Mouse (Mus musculus) forebrain, embryonic 11.5 days (tissue): ENCODE measurements around the gene Kif20b. TPM values are rescaled to one million over a fixed set of nuclear protein-coding genes. Genes with fewer than 3 reads are reported as not detected.
A peak's percentile ranks its signal among the peaks of the same experiment; 100 is the strongest.

ENCODE experiments used
- ATAC-seq: fragments of 200-750 bp; cut with Nextera tagmentation; replicated peaks from 2 replicates; pipeline ENCODE4 v1.8.0; 2017; ENCODE audit warnings: moderate TSS enrichment; ENCODE audit not compliant: low FRiP score
- DNase-seq: peaks from one replicate; pipeline ENCODE4 v3.0.0-alpha.2; 2017; ENCODE audit warnings: low spot score
- H3K27ac ChIP-seq: fragments of 300-500 bp; sonication (generic); 2 replicates; pipeline ENCODE4 v1.5.1; 2014; ENCODE audit warnings: low read depth, low read length
- H3K27me3 ChIP-seq: fragments of 300-500 bp; sonication (generic); 2 replicates; pipeline ENCODE4 v1.6.1; 2014; ENCODE audit warnings: mild to moderate bottlenecking, low read length, mixed read lengths; ENCODE audit not compliant: control insufficient read depth, insufficient read depth
- H3K36me3 ChIP-seq: fragments of 300-500 bp; sonication (generic); 2 replicates; pipeline ENCODE4 v1.6.1; 2014; ENCODE audit warnings: mild to moderate bottlenecking, low read length, moderate library complexity, mixed read lengths; ENCODE audit not compliant: control insufficient read depth, insufficient read depth
- H3K4me1 ChIP-seq: fragments of 300-500 bp; sonication (generic); replicated peaks from 2 replicates; pipeline ENCODE4 v1.6.1; 2014; ENCODE audit warnings: low read length, mixed read lengths; ENCODE audit not compliant: control insufficient read depth, insufficient read depth
- H3K4me2 ChIP-seq: fragments of 300-500 bp; sonication (generic); 2 replicates; pipeline ENCODE4 v1.6.1; 2014; ENCODE audit warnings: low read depth, mild to moderate bottlenecking, low read length, moderate library complexity, mixed read lengths; ENCODE audit not compliant: severe bottlenecking
- H3K4me3 ChIP-seq: fragments of 300-500 bp; sonication (generic); 2 replicates; pipeline ENCODE4 v1.5.1; 2014; ENCODE audit warnings: low read depth, low read length
- H3K9ac ChIP-seq: fragments of 300-500 bp; sonication (generic); 2 replicates; pipeline ENCODE4 v1.6.1; 2014; ENCODE audit warnings: low read length
- H3K9me3 ChIP-seq: fragments of 300-500 bp; sonication (generic); 2 replicates; pipeline ENCODE4 v1.6.1; 2016; ENCODE audit warnings: low read length, mixed read lengths; ENCODE audit not compliant: control insufficient read depth
- WGBS: fragments of 180-500 bp; shearing (Covaris S2); extraction: QIAGEN DNeasy Blood & Tissue Kit; methylation state at CpG from one replicate; pipeline ENCODE4 v1.1.7; 2014; 5-methylcytosine and 5-hydroxymethylcytosine counted together
- polyA plus RNA-seq: library from polyadenylated mRNA; unstranded; fragments of >200 nt; fragmentation: Nextera tagmentation; extraction: Ambion mirVana; gene quantifications from 2 replicates; pipeline ENCODE4 v1.2.1, GENCODE M21; 2014

Kif20b gene
- 78.8 and 83.6 TPM in 2 replicates for polyA plus RNA-seq

DNA sequence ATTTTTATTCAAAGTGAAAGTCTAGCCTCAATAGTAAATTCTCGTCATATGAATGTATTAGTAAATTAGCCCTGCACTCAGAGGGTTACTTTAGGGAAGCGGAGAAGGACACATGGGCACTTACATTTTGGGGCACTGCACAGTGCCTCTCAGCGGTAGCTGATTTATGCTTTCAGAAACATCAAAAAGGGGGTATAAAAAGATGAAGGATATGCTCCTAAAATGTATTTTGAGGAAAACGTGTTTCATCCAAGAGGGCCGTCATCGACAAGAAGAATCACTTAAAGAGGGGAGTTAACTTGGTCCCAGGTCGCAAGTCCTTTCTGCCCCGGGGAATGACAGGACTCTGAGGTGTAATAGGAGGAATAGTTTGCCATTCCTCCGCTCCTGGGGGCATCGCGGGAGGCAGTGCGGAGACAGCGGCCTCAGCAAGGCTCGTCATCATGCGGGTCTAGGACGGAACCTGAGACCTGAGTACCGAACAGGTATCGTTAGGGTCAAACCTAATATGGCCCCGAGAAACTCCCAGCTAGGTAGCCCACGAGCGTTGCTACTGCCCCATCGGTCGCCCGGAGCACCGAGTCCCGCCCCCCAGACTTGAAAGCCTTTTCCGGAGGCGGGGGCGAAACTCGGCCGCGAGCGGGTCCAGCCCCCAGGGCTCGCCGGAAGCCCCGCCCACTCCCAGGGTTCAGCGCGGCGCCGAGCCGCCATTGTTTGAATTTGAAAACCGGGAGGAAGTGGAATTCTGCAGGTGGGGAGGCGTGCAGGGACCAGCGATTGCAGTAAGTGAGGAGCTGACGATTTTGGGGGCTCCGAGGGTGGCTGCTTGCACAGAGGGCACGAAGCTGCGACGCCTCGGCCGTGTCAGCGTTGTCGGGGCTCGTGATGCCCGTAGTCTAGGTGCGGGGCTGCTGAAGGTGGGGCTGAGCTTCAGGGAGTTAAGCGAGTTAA lies at the start of gene Kif20b:
TSS of gene Kif20b (plus strand) at position 710 of the 951 bp plus-strand sequence.
- no peaks in the 10 kb centered on the region for H3K9me3 ChIP-seq
- ATAC-seq: peak; percentile 94
- H3K4me2 ChIP-seq: peak within 1 kb of the TSS; percentile 52
- H3K4me1 ChIP-seq: no peaks in the 10 kb centered on the region
- no peaks in the 10 kb centered on the region; the same call in 1 of the 2 replicates for H3K36me3 ChIP-seq
- peak; percentile 97 for DNase-seq
- peak within 1 kb of the TSS; percentile 65; the same call in 1 of the 2 replicates for H3K27ac ChIP-seq
- H3K27me3 ChIP-seq: no peaks in the 10 kb centered on the region
- peak within 1 kb of the TSS; percentile 70 for H3K4me3 ChIP-seq
- peak within 1 kb of the TSS; percentile 70 for H3K9ac ChIP-seq
- WGBS: under 1% methylated on average over 57 of the region's 57 CpGs

DNA sequence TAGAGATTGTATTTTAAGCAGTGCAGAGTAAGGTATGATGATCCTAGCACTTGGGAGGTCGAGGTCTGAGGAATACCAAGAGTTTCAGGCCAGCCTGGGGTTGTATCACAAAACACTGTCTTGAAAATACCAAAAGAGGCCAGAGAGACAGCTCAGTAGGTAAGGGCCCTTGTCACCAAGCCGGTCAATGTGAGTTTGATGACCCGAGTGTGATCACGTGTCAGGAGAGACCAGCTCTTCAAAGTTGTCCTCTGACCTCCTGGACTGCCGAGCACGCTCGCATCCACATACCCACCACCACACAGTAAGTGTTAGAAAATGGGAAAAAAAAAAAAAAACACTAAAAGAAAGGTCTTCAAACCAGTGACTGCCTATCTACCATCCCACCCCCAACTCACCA lies 45.5 kb upstream of the Kif20b start:
- H3K9me3 ChIP-seq: no peaks in the 10 kb centered on the region
- H3K27me3 ChIP-seq: no peaks in the 10 kb centered on the region
- H3K4me2 ChIP-seq: no peak overlapping the region
- H3K4me1 ChIP-seq: 0 out of 2 replicates have a peak, but pooled peaks cover 1% of the 10 kb centered on the region
- no peaks in the 10 kb centered on the region for H3K36me3 ChIP-seq
- no peak for DNase-seq
- H3K27ac ChIP-seq: no peak overlapping the region
- no peak for ATAC-seq
- H3K4me3 ChIP-seq: no peak overlapping the region
- WGBS: 80% methylated on average over 7 of the region's 7 CpGs
- no peak overlapping the region for H3K9ac ChIP-seq

DNA sequence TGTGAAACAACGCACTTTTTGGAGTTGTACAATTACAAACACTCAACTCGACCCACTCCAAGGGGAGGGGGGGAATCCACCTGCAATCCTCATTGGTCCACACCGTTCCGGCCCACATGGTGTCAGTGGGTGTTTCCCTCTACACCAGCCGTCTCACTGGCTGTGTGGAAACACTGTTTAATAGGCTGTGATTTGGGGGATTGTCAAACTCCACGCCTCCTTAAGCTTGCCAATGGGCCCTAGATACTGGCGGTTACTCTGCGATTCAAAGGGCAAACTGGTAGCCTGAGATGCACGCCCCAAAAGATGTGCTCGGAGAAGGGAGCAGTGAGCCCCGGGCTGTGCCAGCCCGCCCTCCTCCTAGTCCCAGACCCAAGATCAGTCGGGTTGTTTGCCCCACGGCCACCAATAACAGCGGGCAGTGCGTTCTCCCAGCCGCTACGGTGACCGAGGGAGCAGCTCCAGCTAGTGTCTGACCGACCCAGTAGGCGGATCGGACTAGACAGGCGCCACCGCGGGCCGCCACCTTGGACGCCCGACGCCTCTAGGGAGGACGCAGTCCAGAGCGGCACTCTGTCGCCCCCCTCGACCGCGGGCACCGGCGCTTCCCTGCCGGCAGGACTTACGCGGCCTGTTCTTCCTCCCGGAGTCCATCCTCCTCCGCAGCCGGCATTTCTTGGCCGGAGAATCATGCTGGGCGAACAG lies 44.1 kb upstream of the Kif20b start:
- H3K4me3 ChIP-seq: peak overlapping the region; percentile 87
- peak; percentile 88 for DNase-seq
- WGBS: 0% methylated on average over 41 of the region's 45 CpGs

DNA sequence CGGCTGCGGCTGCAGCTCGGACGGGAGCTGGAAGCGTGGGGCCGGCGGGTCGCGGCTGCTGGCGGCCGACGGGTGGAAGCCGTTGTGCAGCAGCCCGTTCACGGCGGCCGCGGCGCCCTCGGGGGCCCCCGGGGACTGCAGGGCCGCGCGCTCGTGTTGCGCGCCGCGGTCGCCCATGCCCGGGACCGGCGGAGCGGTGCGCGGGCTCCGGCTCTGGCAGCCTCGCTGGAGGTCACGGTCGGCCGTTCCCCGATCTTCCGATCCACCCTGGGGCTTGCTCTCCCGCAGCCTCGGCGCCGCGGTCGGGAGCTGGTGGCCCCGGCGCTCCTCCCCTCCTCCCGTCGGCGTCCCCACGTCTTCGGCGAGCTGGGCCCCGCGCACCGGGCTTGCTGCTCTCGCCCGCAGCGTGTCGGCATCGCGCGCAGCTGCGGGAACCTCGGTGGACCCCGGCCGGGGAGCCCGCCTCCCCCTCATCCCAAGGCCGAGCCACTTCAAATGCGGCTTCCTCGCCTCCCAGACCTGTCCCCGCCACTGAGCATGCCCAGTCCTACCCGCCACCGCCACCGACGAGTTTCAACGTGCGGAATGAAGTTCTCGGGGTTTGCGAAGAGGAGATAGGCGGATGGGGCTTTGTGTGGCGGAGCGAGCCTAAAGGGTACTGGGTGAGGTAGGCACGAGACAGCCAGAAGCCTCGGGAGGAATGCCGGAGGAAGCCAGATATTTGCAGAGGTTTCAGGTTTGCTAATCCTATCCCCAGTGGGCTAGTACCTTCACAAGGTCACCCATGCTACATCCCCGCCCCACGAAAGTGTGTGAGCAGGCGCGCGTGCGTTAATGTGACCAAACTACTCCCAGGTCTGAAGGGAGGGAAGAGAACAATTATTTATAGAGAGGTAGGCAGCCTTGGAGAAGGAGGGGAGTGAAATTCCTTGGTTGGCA lies 43.3 kb upstream of the Kif20b start, which contains the start of gene Pank1:
TSS of gene Pank1 (minus strand) at position 853 of the 939 bp plus-strand sequence.
- Histone ChIP-seq H3K36me3 (no peaks in the 10 kb centered on the region), H3K4me2 (peak within 1 kb of the TSS; percentile 56), H3K9me3 (no peaks in the 10 kb centered on the region), H3K9ac (peak within 1 kb of the TSS; percentile 96), H3K27ac (peak within 1 kb of the TSS; percentile 98), H3K27me3 (no peaks in the 10 kb centered on the region), H3K4me3 (peak within 1 kb of the TSS; percentile 87), H3K4me1 (0 out of 2 replicates have a peak, but pooled peaks cover 1% of the 10 kb centered on the region)
- ATAC-seq (peak; percentile 74), DNase-seq (peak; percentile 87)
- under 1% methylated on average over 87 of the region's 96 CpGs for WGBS

More for the DNA sequence above, 44.1 kb upstream of the Kif20b start:
- H3K27ac ChIP-seq: peak overlapping the region; percentile 98
- H3K9me3 ChIP-seq: no peaks in the 10 kb centered on the region
- H3K9ac ChIP-seq: peak overlapping the region; percentile 96
- no peaks in the 10 kb centered on the region for H3K36me3 ChIP-seq
- H3K4me1 ChIP-seq: 0 out of 2 replicates have a peak, but pooled peaks cover 1% of the 10 kb centered on the region
- no peaks in the 10 kb centered on the region for H3K27me3 ChIP-seq
- H3K4me2 ChIP-seq: peak overlapping the region; percentile 56
- ATAC-seq: peak; percentile 97

DNA sequence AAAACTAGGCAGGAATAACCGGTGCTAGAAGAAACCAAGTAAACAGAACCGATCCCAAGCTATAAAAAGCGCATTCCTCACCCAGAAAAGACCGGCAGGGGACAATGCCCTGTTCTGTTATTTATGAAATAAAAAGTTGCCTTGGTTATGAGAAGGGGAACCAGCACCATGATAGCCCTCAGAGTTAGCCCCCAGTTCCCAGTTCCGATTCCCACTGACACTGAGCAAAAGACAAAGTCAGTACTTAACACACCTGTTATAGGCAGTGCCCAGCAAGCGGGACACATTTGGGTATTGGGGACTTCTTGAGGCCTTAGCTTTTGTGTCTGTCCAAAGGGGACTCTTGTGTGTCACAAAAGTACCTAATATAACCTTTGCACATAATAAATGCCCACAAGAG lies 42.5 kb upstream of the Kif20b start:
- DNase-seq (no peak), ATAC-seq (no peak)
- Histone ChIP-seq H3K4me1 (0 out of 2 replicates have a peak, but pooled peaks cover 1% of the 10 kb centered on the region), H3K9me3 (no peaks in the 10 kb centered on the region), H3K4me2 (peak overlapping the region; percentile 56), H3K4me3 (peak overlapping the region; percentile 87), H3K9ac (peak overlapping the region; percentile 96), H3K36me3 (no peaks in the 10 kb centered on the region), H3K27me3 (no peaks in the 10 kb centered on the region), H3K27ac (peak overlapping the region; percentile 98; the same call in 1 of the 2 replicates)
- 28% methylated on average over 6 of the region's 6 CpGs for WGBS

DNA sequence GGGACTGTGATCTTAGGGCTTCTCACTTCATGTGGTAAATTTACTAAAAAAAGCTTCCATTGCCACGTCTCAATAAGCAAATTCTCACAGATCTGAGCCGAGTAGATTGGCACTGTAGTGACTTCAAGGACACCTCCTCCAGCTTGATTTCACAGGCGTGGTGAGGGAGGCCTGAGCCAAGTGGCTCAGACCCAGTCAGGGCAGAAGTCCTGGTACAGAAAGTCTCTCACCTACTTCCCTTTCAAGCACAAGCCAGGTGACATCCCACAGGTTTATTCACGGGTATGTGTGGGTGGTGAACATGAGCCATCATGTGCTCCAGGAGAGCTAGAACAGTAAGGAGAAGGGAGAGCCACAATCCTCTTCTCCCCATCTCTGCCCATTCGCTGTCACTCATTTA lies 41.0 kb upstream of the Kif20b start:
- Histone ChIP-seq H3K4me1 (0 out of 2 replicates have a peak, but pooled peaks cover 1% of the 10 kb centered on the region), H3K9me3 (no peaks in the 10 kb centered on the region), H3K4me3 (no peak overlapping the region), H3K27ac (no peak overlapping the region), H3K27me3 (no peaks in the 10 kb centered on the region), H3K9ac (no peak overlapping the region), H3K4me2 (no peak overlapping the region), H3K36me3 (no peaks in the 10 kb centered on the region)
- whole genome bisulfite sequencing: 83% methylated on average over 5 of the region's 5 CpGs
- no peak for ATAC-seq
- DNase-seq: no peak

DNA sequence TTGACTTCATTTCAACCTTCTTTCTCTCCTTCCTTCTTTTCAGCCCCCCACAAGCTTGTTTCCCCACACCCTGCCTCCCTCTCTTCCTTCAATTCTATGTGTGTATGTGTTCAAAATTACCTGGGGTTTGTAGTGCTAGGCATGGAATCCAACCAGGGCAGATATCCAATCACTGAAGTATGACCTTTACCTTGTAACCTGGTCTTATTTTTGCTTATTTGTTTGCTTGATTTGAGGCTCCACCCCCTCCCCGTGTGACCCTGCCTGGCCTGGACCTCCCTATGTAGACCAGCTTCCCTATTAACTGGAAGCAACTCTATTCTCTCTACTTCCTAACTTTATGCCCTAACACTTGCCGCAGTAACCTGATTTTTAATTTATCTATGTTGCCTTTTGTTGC lies 39.7 kb upstream of the Kif20b start:
- no peak for DNase-seq
- no peak overlapping the region for H3K4me3 ChIP-seq
- WGBS: 86% methylated on average over 2 of the region's 2 CpGs
- no peaks in the 10 kb centered on the region for H3K9me3 ChIP-seq
- H3K36me3 ChIP-seq: no peaks in the 10 kb centered on the region
- no peaks in the 10 kb centered on the region for H3K27me3 ChIP-seq
- H3K27ac ChIP-seq: no peak overlapping the region
- H3K4me2 ChIP-seq: no peak overlapping the region
- 0 out of 2 replicates have a peak, but pooled peaks cover 1% of the 10 kb centered on the region for H3K4me1 ChIP-seq
- no peak overlapping the region for H3K9ac ChIP-seq
- ATAC-seq: no peak
